Mouse (Mus musculus) ovary, postnatal 14 days (tissue): Measurements from ENCODE around the gene Ccdc138.

Experiments used
- DNase-seq: peaks from one replicate; pipeline ENCODE4 v3.0.0; 2022; ENCODE audit warnings: low spot score

The Ccdc138 gene

DNA sequence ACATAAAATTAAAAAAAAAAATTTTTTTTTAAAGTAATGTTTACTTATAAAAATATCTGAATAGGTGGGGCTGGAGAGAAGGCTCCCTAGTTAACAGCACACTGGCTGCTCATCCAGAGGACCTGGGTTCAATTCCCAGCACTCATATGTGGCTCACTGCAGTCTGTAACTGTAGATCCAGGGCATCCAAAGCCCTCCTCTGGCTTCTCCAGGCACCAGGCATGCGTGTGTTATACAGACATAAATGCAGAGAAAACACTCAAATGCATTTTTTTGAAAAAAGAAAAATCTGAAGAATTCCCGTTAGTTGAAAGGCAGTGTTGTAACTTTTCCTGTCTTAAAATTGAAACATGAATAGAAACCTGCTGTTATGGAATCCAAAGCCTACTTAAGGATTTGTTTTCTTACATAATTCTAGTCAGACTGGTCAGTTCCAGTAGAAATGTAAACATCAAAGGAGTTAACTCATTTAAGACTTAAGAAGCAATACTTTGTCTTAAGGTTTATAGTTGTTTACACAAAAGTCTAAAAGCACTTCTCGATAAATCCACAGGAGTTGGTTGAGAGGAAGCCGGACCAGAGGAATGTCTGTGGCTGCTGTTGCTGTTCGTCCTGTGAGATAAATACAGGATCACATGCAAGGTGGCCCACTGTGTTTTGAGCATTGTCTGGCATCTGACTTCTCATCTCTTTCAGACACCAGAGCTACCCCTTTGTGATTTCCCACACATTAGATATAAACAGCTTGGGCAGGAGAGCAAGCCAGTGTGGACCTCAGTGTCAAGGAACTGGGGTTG is 87.9 kb downstream of the Ccdc138 start:
- no peak for DNase-seq

DNA sequence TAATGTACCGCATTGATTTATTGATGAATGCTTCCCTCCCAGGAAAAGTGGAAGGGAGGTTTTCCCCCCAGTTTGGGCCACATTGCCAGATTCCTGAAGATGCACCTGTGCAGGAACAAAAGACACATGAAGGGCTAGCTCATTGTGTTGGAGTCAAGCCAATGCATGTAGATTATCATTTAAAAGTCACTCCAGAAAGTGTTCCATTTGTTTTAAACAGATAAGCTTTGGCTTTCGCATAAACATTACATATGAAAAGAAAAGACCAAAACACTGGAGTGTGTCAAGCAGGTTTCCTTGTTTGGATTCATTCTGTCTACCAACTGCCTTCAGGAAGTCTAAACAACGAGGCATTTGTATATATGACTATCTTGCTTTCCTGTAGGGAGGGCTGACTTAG is 96.7 kb downstream of the Ccdc138 start:
- DNase-seq = no peak

DNA sequence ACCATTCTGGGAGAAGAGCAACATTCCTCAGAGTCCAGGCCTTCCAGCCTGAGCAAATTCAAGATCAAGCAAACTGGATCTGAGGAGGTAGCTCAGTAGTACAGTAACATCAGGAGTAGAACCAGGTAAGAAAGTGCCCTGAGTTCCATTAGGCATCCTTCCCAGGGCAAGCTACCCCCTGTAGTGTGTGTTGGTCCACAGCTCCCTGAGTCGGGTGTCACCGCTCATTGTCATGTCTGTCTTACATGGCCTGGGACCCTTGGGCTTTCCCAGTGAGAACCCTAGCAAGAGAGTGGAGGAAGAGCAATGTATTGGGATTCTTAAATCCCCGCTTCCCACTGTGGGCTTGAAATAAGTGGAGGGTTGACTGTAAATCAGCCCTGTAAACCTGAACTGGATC is 97.4 kb downstream of the Ccdc138 start:
- no peak for DNase-seq

DNA sequence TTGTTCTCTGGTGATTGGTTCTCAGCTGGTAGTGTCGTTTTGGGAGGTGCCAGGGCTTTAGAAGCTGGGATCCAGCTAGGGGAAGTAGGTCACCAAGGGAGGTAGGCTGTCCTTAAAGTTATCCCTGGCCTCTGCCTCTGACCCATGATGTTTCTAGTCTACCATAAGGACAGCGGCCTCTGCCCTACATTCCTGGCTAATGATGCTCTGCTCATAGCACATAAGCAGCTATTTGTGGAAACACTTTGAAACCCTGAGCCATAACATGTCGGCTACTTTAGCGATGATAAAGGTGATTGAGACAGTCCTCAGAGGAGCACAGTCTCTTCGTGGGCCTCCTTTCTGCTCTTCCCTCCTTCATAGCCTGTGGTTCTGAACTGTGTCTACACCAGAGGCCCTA is 98.1 kb downstream of the Ccdc138 start:
- no peak for DNase-seq

DNA sequence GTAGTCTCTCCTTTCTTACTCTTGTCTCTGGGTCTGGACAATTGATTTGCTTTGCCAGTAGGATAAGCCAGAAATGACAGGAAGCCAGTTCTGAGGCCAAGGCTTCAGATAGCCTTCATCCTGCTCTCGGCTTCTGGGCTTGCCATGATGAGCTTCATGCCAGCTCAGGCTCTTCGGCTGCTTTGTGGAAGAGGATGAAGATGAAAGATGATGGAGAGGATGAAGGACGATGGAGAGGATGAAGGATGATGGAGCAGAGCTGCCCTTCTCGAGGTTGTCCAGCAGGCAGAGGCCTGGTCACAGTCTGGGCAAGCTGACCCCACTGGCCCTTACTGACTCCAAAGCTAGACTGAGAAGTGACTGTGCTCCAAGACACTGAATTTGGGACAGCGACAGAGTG is 102.4 kb downstream of the Ccdc138 start:
- DNase-seq = no peak

DNA sequence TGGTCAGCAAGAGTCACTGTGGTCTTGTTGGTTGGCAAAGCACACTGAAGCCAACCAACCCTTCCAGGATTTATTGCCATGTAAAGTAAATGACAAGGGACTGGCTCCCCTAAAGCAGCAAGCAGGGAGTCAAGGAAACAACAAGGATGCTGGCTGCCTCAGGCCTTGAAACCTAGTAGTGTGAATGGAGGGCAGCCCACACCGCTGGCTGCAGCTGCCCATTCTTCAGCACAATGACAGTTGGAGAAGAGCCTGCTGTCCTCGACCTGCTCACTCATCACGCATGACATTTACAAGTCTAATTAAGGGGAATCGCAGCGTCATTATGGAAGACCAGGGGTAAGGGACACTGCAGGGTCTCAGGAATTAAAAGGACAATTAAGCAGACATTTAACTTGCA is 103.2 kb downstream of the Ccdc138 start:
- no peak for DNase-seq

DNA sequence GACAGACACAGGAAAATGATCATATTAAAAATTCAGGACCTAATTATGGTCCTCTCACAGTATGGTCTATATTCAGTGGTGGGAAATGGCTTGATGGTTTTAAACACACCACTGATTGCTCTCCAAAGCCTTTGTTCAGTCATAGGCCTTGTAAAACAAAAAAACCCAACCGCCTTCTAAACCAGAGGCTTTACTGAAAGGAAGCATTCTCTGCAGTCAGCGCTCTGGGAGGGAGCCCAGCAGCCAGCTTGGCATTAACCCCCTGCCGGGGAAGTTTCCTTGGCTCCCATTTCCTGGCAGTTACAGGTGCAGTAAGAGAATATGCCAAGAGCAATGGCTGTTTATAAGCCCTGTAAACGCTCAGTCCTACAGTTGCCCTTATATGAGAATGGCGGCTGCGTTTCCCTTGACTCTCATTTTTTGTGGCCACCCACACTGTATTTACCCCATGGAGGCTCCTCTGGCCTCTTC is 103.7 kb downstream of the Ccdc138 start:
- DNase-seq = no peak

DNA sequence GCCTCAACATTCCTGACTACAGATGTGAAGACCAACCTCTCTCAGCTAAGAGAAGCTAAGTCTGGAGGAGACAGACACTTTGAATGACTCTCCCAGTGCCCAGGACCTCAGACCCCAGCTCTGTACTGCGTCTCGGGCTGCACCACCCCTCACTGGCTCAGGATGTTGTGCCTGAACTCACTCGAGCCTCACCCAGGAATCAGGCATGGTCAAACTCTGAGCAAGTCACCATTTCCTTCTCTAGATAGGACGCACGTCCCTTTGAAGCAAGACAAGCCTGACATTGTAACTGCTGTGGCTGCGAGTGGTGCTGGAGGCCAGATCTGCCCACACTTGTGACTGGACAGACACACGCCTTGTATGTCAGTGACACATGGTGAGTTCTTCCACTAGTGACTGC is 104.2 kb downstream of the Ccdc138 start:
- no peak for DNase-seq

DNA sequence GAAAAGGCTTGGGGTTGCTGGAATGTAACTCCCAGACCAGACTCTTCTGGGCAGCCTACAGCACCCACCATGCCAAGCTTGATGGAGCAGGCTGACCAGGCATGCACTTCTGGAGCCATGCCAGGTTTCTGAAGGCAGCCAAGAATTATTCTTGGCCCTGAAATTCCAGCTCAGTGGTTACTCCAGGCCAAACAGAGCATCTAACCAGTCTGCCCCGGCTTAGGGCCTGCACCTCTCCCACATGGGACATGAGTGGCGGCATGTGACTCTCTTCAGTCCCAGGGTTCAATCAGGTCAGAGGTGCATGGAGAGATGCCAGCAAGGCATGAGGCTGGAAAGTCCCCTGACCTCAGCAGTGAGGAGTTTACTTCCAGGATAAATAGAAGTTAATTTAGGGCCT is 107.0 kb downstream of the Ccdc138 start:
- DNase-seq = peak; percentile 65

DNA sequence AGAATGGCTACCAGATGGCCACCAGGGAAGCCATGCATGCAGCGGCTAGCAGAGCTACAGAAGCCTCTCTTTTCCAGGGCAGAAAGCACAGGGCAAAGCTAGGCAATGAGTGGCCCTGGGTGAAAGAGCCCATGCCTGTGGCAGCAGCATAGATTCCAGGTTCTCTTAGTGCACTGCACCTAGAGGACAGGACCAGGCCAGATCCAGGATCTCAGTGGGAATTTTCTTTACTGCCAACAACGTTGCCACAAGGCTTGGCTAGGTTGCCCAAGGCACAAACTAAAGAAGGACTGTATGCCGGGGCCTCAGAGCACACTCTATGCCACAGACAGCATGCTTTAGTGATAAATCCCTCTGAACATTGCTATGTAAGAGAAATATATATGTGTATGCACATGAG is 108.6 kb downstream of the Ccdc138 start:
- DNase-seq = no peak

DNA sequence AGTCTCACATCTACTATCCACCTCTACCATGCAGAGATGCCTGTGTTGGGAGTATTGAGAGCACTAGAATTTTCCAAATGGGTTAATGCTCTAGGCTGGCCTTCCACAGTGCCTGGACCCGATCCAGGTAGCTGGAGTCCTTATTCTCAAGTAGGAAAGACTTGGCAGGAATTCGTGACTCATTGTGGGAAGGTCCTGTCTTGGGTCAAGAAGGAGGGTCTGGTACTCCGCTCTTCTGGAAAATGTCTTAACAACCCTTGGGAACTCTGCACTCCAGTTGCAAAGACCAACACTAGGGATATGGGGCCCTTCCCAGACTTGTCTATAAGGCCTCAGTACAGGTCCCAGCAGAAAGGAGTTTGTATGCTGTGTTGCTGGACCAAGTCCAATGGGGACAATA is 111.1 kb downstream of the Ccdc138 start:
- no peak for DNase-seq

DNA sequence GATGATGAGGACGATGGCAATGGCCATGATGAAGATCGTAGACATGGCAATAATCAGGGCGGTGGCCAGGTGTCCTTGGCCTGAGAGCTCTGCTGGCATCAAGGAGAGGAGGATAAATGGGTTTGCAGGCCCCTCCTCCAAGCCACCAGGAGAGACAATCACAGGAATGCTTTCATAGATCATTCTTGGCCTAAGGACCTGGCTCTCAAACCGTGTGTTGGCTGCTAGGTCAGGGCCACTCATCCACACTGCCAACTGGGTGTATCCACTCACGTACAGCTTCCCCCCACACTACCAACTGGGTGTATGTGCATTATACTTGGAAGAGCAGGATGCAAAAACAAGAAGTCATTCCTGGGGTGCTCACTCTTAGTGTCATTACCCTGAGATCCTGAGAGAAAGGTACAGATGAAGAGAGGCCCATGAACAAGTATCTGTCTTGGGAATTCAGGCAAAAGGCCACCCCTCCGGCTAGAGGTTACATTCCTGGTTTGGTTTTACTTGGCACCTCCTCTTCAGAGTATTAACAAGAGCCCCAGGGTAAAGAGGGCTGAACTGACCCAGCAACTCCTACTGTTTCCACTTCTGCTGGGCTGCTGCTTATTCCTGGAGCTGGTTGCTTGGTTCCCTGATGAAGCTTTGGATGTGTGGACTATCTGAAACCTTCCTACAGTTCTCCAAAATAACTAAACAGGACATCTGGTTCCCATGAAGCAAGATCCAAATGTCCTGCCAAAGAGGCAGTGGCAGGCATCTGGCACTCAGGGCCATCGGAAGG is 112.9 kb downstream of the Ccdc138 start:
- no peak for DNase-seq

DNA sequence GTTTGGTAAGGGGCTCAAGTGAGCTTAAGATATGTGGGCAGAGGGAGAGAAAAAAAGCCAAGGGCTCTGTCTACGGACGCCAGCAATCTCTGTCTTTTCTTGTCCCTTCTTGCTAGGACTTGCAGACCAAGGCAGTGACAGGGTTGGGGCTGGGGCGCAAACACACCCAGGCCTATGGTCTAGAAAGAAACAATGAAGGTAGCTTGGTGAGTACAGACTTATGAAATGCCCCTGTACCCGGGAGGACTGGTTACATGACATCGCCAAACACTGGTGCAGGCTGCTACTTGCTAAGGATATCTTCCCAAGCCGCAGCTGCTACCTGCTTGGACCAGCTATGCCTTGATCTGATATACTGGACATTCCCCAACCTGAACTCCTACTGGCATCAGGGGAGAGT is 116.9 kb downstream of the Ccdc138 start:
- no peak for DNase-seq

DNA sequence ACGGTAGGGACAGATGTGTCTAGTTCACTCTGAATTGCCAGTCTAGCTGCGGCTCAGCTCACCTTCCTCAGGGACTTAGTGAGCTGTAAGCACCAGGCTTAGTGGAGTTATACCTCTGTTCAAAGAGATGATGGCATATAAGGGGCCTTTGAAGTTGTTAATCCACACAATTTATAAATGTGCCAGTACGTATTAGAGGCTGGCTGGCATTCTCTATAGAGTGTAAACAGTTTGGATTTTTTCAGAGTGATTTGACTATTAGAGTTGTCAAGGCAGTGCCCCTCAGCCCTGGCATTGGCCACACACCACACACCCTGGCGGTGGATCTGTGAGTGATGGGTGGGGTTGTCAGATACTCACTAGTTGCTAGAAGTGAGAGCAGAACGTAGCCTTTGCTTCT is 118.8 kb downstream of the Ccdc138 start:
- no peak for DNase-seq

DNA sequence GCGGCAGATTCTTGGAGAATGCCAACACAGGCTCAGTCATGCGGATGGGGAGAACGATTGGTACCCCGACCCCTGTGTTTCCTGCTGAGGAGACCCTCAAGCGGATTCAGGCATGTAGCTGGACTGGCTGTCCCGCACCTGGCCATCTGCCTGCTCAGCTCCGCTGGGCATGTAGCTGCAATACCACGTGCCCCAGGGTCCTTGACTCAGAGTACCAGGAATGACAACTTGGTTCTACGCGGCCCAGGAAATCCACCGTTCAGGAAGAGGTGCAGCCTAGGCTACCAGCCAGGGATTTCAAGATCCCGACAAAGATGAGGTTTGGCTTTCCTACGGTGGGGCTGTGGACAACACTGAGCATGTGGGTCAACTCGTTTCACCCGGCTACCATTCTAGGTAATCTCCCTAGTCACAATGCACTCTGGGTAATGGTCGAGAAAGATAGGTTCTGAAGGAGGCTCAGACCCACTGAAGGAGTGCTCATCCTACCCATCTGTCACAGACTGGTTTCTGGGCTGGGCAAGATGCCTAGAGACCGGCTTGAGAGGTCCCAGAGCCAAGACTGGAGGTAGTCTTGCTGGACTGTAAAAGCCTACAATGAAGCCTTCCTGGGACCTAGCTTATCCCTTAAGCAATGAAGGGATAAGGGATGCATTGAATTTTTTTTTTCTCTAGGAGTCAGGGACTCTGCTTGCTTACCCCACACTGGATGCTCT is 120.9 kb downstream of the Ccdc138 start:
- DNase-seq = no peak

DNA sequence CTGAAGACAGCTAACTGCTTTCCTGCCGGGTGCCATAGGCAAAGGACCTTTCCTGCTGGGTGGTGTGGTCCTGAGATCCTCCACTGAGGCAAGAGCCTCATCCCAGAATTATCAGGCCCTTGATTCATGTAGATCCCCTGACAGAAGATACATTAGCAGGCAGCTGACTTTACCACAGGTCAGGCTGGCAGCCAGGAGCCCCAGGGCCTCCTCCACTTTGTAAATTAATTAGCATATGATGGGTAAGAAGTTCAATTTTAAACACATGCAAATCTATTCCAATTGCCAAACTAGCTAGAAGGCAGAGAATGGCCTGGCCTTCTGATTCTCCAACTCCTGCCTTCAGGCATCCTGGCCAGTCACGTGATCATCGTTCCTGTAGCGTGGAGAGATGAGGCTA is 121.5 kb downstream of the Ccdc138 start:
- DNase-seq = no peak

DNA sequence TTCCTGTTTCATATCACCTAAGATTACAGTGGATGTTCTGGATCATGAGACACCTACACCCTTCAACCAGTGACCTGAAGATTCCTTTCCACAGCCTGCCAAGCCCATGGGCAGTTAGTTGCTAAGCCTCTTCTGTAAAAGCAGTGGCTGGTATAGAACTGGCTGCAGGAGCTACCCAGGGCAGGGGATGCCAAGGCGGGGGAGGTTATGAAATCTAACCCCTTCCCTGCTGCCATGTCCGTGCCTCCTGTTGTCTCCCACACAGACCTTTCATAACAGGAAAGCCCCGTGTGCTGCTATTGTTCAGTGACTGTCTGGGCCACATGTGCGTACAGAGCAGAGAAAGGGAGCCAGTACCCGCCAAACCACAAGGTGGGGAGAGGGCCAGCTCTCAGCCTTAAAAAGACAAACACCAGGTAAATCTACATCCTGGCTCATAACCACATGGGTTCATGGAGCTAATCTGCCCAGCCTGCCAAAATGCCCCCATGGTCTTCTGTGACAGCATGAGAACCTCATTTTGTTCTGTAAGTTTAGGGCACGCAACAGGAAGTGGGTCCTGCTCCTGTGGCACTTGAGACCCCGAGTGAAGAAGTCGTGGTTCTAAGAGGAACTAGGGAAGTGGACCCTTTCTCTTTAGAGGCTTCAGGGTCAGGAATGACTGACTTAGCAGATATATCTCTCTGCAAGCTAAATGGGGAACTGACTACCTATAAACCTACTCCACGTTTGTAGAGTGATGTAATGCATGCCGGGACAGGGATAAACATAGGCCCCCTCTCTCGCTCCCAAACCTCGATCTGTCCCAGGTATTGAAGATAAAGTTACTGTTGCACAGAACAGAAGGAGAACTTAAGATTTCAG is 127.3 kb downstream of the Ccdc138 start:
- no peak for DNase-seq
